8 mouse cellular contexts compared by ENCODE assay signal in the genomic region with DNA sequence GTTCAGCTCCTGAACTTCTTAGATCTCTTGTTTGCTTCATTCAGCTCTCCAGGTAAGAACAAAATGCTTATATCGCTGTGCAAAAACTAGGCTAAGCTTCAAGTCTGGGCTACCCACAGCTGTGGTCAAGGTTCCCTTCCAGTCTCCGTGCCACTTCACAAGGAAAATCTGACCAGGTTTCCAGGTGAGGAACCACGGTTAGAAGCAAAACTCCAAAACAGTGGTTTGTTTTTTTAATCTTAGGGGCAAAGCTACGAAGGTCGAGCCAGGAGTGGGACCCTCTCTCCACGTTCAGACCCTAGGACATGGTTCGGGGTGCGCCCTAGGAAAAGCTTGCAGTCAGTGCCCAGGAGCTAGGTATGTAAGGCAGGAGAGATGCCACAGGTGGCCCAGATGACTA. TPM values are rescaled to one million over a fixed set of nuclear protein-coding genes. Genes with fewer than 3 reads are reported as not detected.
DNase-seq lines count a peak whose midpoint lies in the region; ATAC-seq and TF ChIP-seq lines count a peak whose summit lies in the region.

No protein-coding gene starts in this region.

- H3K4me1 ChIP-seq in liver, adult 2 months (ENCODE audit: control insufficient read depth, insufficient read depth, low read length), result peaks cover 6% of the 10 kb centered on the region; the same call in 1 of the 2 replicates
- peaks cover 59% of the 10 kb centered on the region for H3K4me1 ChIP-seq in embryonic facial prominence, embryonic 13.5 days
- H3K4me1 ChIP-seq in intestine, postnatal 0 days (replicated peaks; ENCODE audit: control insufficient read depth, insufficient read depth, low read length), result no peaks in the 10 kb centered on the region; the same call in 1 of the 2 replicates
- peaks cover 54% of the 10 kb centered on the region for H3K4me1 ChIP-seq in neural tube, embryonic 13.5 days (replicated peaks)

- TF ChIP-seq POLR2A in liver, adult 2 months (IDR thresholded peaks at IDR 0.05; ENCODE audit: extremely low read depth, insufficient read depth, low read length), result no peak

- peak overlapping the region; percentile 89 for H3K4me2 ChIP-seq in embryonic facial prominence, embryonic 13.5 days
- H3K4me2 ChIP-seq in intestine, postnatal 0 days (replicated peaks; ENCODE audit: low read depth), result peak overlapping the region; percentile 92
- peak overlapping the region; percentile 90 for H3K4me2 ChIP-seq in neural tube, embryonic 13.5 days

- no peaks in the 10 kb centered on the region for H3K27me3 ChIP-seq in liver, adult 2 months (ENCODE audit: control insufficient read depth, insufficient read depth, low read length)
- H3K27me3 ChIP-seq in embryonic facial prominence, embryonic 13.5 days, result no peaks in the 10 kb centered on the region
- no peaks in the 10 kb centered on the region for H3K27me3 ChIP-seq in intestine, postnatal 0 days (replicated peaks; ENCODE audit: control insufficient read depth, insufficient read depth, low read length)
- H3K27me3 ChIP-seq in neural tube, embryonic 13.5 days, result no peaks in the 10 kb centered on the region; the same call in 1 of the 2 replicates

- DNase-seq in liver, adult 2 months (ENCODE audit: extremely low read depth, low read depth, low spot score), result no peak
- DNase-seq in liver, result no peak
- no peak for DNase-seq in left cerebral cortex, postnatal 4 days
- DNase-seq in embryo, embryonic 10.5 days (ENCODE audit: low spot score), result no peak

- no peak for TF ChIP-seq CTCF in liver, adult 2 months (IDR thresholded peaks at IDR 0.05; ENCODE audit: low read depth, low read length)
- no peak for TF ChIP-seq CTCF in intestine, postnatal 0 days (IDR thresholded peaks at IDR 0.05; ENCODE audit: low read depth)

- WGBS in liver, adult 2 months, result 39% methylated on average over 8 of the region's 8 CpGs
- WGBS in embryonic facial prominence, embryonic 13.5 days, result 14% methylated on average over 8 of the region's 8 CpGs
- 39% methylated on average over 8 of the region's 8 CpGs for WGBS in intestine, postnatal 0 days
- 19% methylated on average over 8 of the region's 8 CpGs for WGBS in neural tube, embryonic 13.5 days

- intact Hi-C loops in left cerebral cortex, postnatal 4 days (cut with DNase I), result no loop called here

- H3K79me2 ChIP-seq in liver, adult 2 months (ENCODE audit: control insufficient read depth, insufficient read depth, low read length), result peaks cover 25% of the 10 kb centered on the region

- H3K4me3 ChIP-seq in liver, adult 2 months (ENCODE audit: insufficient read depth, low read depth, low read length), result peak overlapping the region; percentile 94
- peak overlapping the region; percentile 94 for H3K4me3 ChIP-seq in embryonic facial prominence, embryonic 13.5 days
- peak overlapping the region; percentile 88 for H3K4me3 ChIP-seq in intestine, postnatal 0 days (ENCODE audit: low read depth, low read length)
- peak overlapping the region; percentile 83 for H3K4me3 ChIP-seq in neural tube, embryonic 13.5 days

- peak overlapping the region; percentile 97 for H3K9ac ChIP-seq in liver, adult 2 months (ENCODE audit: low read depth, low read length)
- peak overlapping the region; percentile 92 for H3K9ac ChIP-seq in embryonic facial prominence, embryonic 13.5 days
- peak overlapping the region; percentile 94 for H3K9ac ChIP-seq in intestine, postnatal 0 days (ENCODE audit: low read depth, low read length)
- H3K9ac ChIP-seq in neural tube, embryonic 13.5 days, result peak overlapping the region; percentile 91

- ATAC-seq in embryonic facial prominence, embryonic 13.5 days (ENCODE audit: insufficient number of reproducible peaks, insufficient read depth, low FRiP score, low TSS enrichment, low read depth), result no peak
- ATAC-seq in intestine, postnatal 0 days, result no peak
- ATAC-seq in neural tube, embryonic 13.5 days (ENCODE audit: low read depth), result no peak
- no peak for ATAC-seq in granulocyte monocyte progenitor cell, adult 5-6 weeks (replicated peaks; ENCODE audit: poor library complexity, severe bottlenecking)

- H3K9me3 ChIP-seq in embryonic facial prominence, embryonic 13.5 days, result no peaks in the 10 kb centered on the region
- no peaks in the 10 kb centered on the region for H3K9me3 ChIP-seq in intestine, postnatal 0 days (ENCODE audit: control insufficient read depth)
- no peaks in the 10 kb centered on the region for H3K9me3 ChIP-seq in neural tube, embryonic 13.5 days

- no peak overlapping the region for H3K27ac ChIP-seq in liver, adult 2 months (replicated peaks; ENCODE audit: insufficient read depth, low read depth, low read length)
- H3K27ac ChIP-seq in embryonic facial prominence, embryonic 13.5 days, result peak overlapping the region; percentile 95; the same call in 1 of the 2 replicates
- 0 out of 2 replicates have a peak overlapping the region, but pooled peaks have one; percentile 15 for H3K27ac ChIP-seq in intestine, postnatal 0 days (ENCODE audit: low read depth, low read length)
- H3K27ac ChIP-seq in neural tube, embryonic 13.5 days (replicated peaks), result no peak overlapping the region

- no peaks in the 10 kb centered on the region for H3K36me3 ChIP-seq in liver, adult 2 months (ENCODE audit: control insufficient read depth, insufficient read depth, low read length)
- no peaks in the 10 kb centered on the region for H3K36me3 ChIP-seq in embryonic facial prominence, embryonic 13.5 days
- no peaks in the 10 kb centered on the region for H3K36me3 ChIP-seq in intestine, postnatal 0 days (ENCODE audit: control insufficient read depth, insufficient read depth)
- no peaks in the 10 kb centered on the region for H3K36me3 ChIP-seq in neural tube, embryonic 13.5 days

RNA-seq across cellular contexts. Expression of a gene that starts 1.5 kb away (rescaled TPM):
- 3.7 and 3.9 TPM in 2 replicates for total RNA-seq in liver, adult 2 months (2014; rRNA removed)
- 2.2 and 2.3 TPM in 2 replicates for polyA plus RNA-seq in liver, adult 2 months (2012; rRNA removed)
- 12.5 and 12.9 TPM in 2 replicates for polyA plus RNA-seq in embryonic facial prominence, embryonic 13.5 days (2015; fragmentation: Nextera tagmentation; extraction: Ambion mirVana)
- 6.7 and 7.4 TPM in 2 replicates for polyA plus RNA-seq in intestine, postnatal 0 days (2015; fragmentation: Nextera tagmentation; extraction: Ambion mirVana)
- 6.7 and 6.8 TPM in 2 replicates for polyA plus RNA-seq in neural tube, embryonic 13.5 days (2015; fragmentation: Nextera tagmentation; extraction: Ambion mirVana)
- total RNA-seq in left cerebral cortex, postnatal 4 days (2021), result 10 to 100 TPM; 23.3 to 23.7 TPM
- total RNA-seq in granulocyte monocyte progenitor cell, adult 5-6 weeks (2014; fragmentation: Nextera tagmentation), result 4.2 and 8.9 TPM in 2 replicates
- total RNA-seq in granulocyte monocyte progenitor cell, adult 5-6 weeks (2017), result 5.8 and 6.7 TPM in 2 replicates

Comparison
In these comparisons a context has a peak if more than half of its experiments do, and no peak if none do; other contexts are left out.
1. H3K27ac ChIP-seq: peak in embryonic facial prominence, embryonic 13.5 days (single experiment) and intestine, postnatal 0 days (single experiment); none in liver, adult 2 months (single experiment) and neural tube, embryonic 13.5 days (single experiment).
2. Peak in every context shown above with its lines, with median percentiles within 50 percentile points of each other: H3K4me3 ChIP-seq, H3K9ac ChIP-seq and H3K4me2 ChIP-seq.